Mouse (Mus musculus) kidney, postnatal 14 days (tissue): ENCODE results near the gene Myo1e.
A peak's percentile ranks its signal among the peaks of the same experiment; 100 is the strongest.
"Not testable (repeated sequence)": the region's sequence is repeated elsewhere in the genome, so short reads cannot be mapped to it uniquely, and the experiment has no call there.

Experiments
- DNase-seq: peaks from one replicate; pipeline ENCODE4 v3.0.0; 2022; ENCODE audit warnings: mixed read lengths

The Myo1e gene

GRCm38 (mm10) chr9:70255005-70255404 lies 47.9 kb downstream of the Myo1e start:
- DNase-seq = no peak

- DNase-seq = not testable (repeated sequence)
Observed at GRCm38 (mm10) chr9:70256027-70256426, 48.9 kb downstream of the Myo1e start.

- peak; percentile 73 for DNase-seq
Observed at GRCm38 (mm10) chr9:70257289-70258101, 50.3 kb downstream of the Myo1e start.

GRCm38 (mm10) chr9:70260324-70260841 lies 53.2 kb downstream of the Myo1e start:
- peak; percentile 60 for DNase-seq

GRCm38 (mm10) chr9:70261646-70262045 lies 54.5 kb downstream of the Myo1e start:
- DNase-seq = no peak

GRCm38 (mm10) chr9:70263134-70263533 lies 56.0 kb downstream of the Myo1e start:
- DNase-seq = no peak

GRCm38 (mm10) chr9:70263735-70264134 lies 56.6 kb downstream of the Myo1e start:
- peak; percentile 64 for DNase-seq

GRCm38 (mm10) chr9:70265513-70265912 lies 58.4 kb downstream of the Myo1e start:
- no peak for DNase-seq

GRCm38 (mm10) chr9:70266186-70266585 lies 59.0 kb downstream of the Myo1e start:
- DNase-seq = no peak

GRCm38 (mm10) chr9:70267108-70267507 lies 60.0 kb downstream of the Myo1e start:
- DNase-seq = no peak

- DNase-seq = no peak
Observed at GRCm38 (mm10) chr9:70269349-70269748, 62.2 kb downstream of the Myo1e start.

GRCm38 (mm10) chr9:70270468-70270867 lies 63.3 kb downstream of the Myo1e start:
- no peak for DNase-seq

GRCm38 (mm10) chr9:70271137-70271536 lies 64.0 kb downstream of the Myo1e start:
- peak; percentile 79 for DNase-seq

GRCm38 (mm10) chr9:70271631-70272030 lies 64.5 kb downstream of the Myo1e start:
- no peak for DNase-seq

- no peak for DNase-seq
Observed at GRCm38 (mm10) chr9:70274071-70274470, 66.9 kb downstream of the Myo1e start.

- no peak for DNase-seq
Observed at GRCm38 (mm10) chr9:70274476-70274875, 67.3 kb downstream of the Myo1e start.

GRCm38 (mm10) chr9:70274887-70275555 lies 67.9 kb downstream of the Myo1e start:
- no peak for DNase-seq

- no peak for DNase-seq
Observed at GRCm38 (mm10) chr9:70277076-70277475, 69.9 kb downstream of the Myo1e start.

- peak; percentile 60 for DNase-seq
Observed at GRCm38 (mm10) chr9:70277529-70277982, 70.4 kb downstream of the Myo1e start.

GRCm38 (mm10) chr9:70281407-70281806 lies 74.3 kb downstream of the Myo1e start:
- DNase-seq = no peak

GRCm38 (mm10) chr9:70282107-70282506 lies 75.0 kb downstream of the Myo1e start:
- DNase-seq = no peak

- no peak for DNase-seq
Observed at GRCm38 (mm10) chr9:70283151-70283550, 76.0 kb downstream of the Myo1e start.

- no peak for DNase-seq
Observed at GRCm38 (mm10) chr9:70284584-70285140, 77.5 kb downstream of the Myo1e start.

GRCm38 (mm10) chr9:70290785-70291184 lies 83.6 kb downstream of the Myo1e start:
- no peak for DNase-seq
